Mouse (Mus musculus): ENCODE data around the gene Mc1r. TPM values are rescaled to one million over a fixed set of nuclear protein-coding genes. Genes with fewer than 3 reads are reported as not detected.
"Not testable (repeated sequence)": the region's sequence is repeated elsewhere in the genome, so short reads cannot be mapped to it uniquely, and the experiment has no call there.

The Mc1r gene
- polyA plus RNA-seq, 1 experiment, result not detected

GRCm38 (mm10) chr8:123442871-123443575 lies 36.1 kb downstream of the Mc1r start:
- Histone ChIP-seq H3K4me3 (ENCODE audit: insufficient read depth, low read length) (peak overlapping the region; percentile 85), H3K4me1 (ENCODE audit: control insufficient read depth, insufficient read depth, low read length) (no peaks in the 10 kb centered on the region; the same call in 1 of the 2 replicates), H3K27ac (ENCODE audit: insufficient read depth, low read length) (peak overlapping the region; percentile 49)
- peak; percentile 79; the same call in 1 of the 2 replicates for TF ChIP-seq CTCF (IDR thresholded peaks at IDR 0.05; ENCODE audit: borderline replicate concordance, insufficient read depth, low read length)
- peak; percentile 61 for TF ChIP-seq POLR2A (IDR thresholded peaks at IDR 0.05; ENCODE audit: low read depth, low read length)

- Histone ChIP-seq H3K4me1 (ENCODE audit: control insufficient read depth, insufficient read depth, low read length) (no peaks in the 10 kb centered on the region; the same call in 1 of the 2 replicates), H3K4me3 (ENCODE audit: insufficient read depth, low read length) (peak overlapping the region; percentile 85), H3K27ac (ENCODE audit: insufficient read depth, low read length) (peak overlapping the region; percentile 19)
- TF ChIP-seq POLR2A (IDR thresholded peaks at IDR 0.05; ENCODE audit: low read depth, low read length), result no peak
- no peak for TF ChIP-seq CTCF (IDR thresholded peaks at IDR 0.05; ENCODE audit: borderline replicate concordance, insufficient read depth, low read length)
Measured at GRCm38 (mm10) chr8:123443576-123443921, 36.6 kb downstream of the Mc1r start.

- TF ChIP-seq POLR2A (IDR thresholded peaks at IDR 0.05; ENCODE audit: low read depth, low read length) (no peak), CTCF (IDR thresholded peaks at IDR 0.05; ENCODE audit: borderline replicate concordance, insufficient read depth, low read length) (no peak)
- no peak overlapping the region for H3K27ac ChIP-seq (ENCODE audit: insufficient read depth, low read length)
- 0 out of 2 replicates have a peak overlapping the region, but pooled peaks have one; percentile 85 for H3K4me3 ChIP-seq (ENCODE audit: insufficient read depth, low read length)
- H3K4me1 ChIP-seq (ENCODE audit: control insufficient read depth, insufficient read depth, low read length), result no peaks in the 10 kb centered on the region; the same call in 1 of the 2 replicates
Measured at GRCm38 (mm10) chr8:123444131-123444530, 37.2 kb downstream of the Mc1r start.

- TF ChIP-seq CTCF (IDR thresholded peaks at IDR 0.05; ENCODE audit: borderline replicate concordance, insufficient read depth, low read length) (no peak), POLR2A (IDR thresholded peaks at IDR 0.05; ENCODE audit: low read depth, low read length) (no peak)
- H3K4me1 ChIP-seq (ENCODE audit: control insufficient read depth, insufficient read depth, low read length), result no peaks in the 10 kb centered on the region; the same call in 1 of the 2 replicates
- no peak overlapping the region for H3K4me3 ChIP-seq (ENCODE audit: insufficient read depth, low read length)
- no peak overlapping the region for H3K27ac ChIP-seq (ENCODE audit: insufficient read depth, low read length)
Measured at GRCm38 (mm10) chr8:123445981-123446380, 39.1 kb downstream of the Mc1r start.

- TF ChIP-seq CTCF (IDR thresholded peaks at IDR 0.05; ENCODE audit: borderline replicate concordance, insufficient read depth, low read length), result no peak
- TF ChIP-seq POLR2A (IDR thresholded peaks at IDR 0.05; ENCODE audit: low read depth, low read length), result no peak
- H3K4me1 ChIP-seq (ENCODE audit: control insufficient read depth, insufficient read depth, low read length), result no peaks in the 10 kb centered on the region; the same call in 1 of the 2 replicates
- no peak overlapping the region for H3K27ac ChIP-seq (ENCODE audit: insufficient read depth, low read length)
- no peak overlapping the region for H3K4me3 ChIP-seq (ENCODE audit: insufficient read depth, low read length)
Measured at GRCm38 (mm10) chr8:123446799-123447198, 39.9 kb downstream of the Mc1r start.

GRCm38 (mm10) chr8:123450783-123451182 lies 43.9 kb downstream of the Mc1r start:
- no peak overlapping the region for H3K27ac ChIP-seq (ENCODE audit: insufficient read depth, low read length)
- TF ChIP-seq CTCF (IDR thresholded peaks at IDR 0.05; ENCODE audit: borderline replicate concordance, insufficient read depth, low read length) (no peak), POLR2A (IDR thresholded peaks at IDR 0.05; ENCODE audit: low read depth, low read length) (no peak)
- no peaks in the 10 kb centered on the region for H3K4me1 ChIP-seq (ENCODE audit: control insufficient read depth, insufficient read depth, low read length)
- H3K4me3 ChIP-seq (ENCODE audit: insufficient read depth, low read length), result no peak overlapping the region

GRCm38 (mm10) chr8:123451747-123452146 lies 44.8 kb downstream of the Mc1r start:
- not testable (repeated sequence) for H3K4me1 ChIP-seq (ENCODE audit: control insufficient read depth, insufficient read depth, low read length); H3K4me3 ChIP-seq (ENCODE audit: insufficient read depth, low read length); H3K27ac ChIP-seq (ENCODE audit: insufficient read depth, low read length)

- H3K4me1 ChIP-seq (ENCODE audit: control insufficient read depth, insufficient read depth, low read length), result no peaks in the 10 kb centered on the region
- H3K4me3 ChIP-seq (ENCODE audit: insufficient read depth, low read length), result no peak overlapping the region
- TF ChIP-seq CTCF (IDR thresholded peaks at IDR 0.05; ENCODE audit: borderline replicate concordance, insufficient read depth, low read length) (no peak), POLR2A (IDR thresholded peaks at IDR 0.05; ENCODE audit: low read depth, low read length) (no peak)
- H3K27ac ChIP-seq (ENCODE audit: insufficient read depth, low read length), result no peak overlapping the region
Measured at GRCm38 (mm10) chr8:123452149-123452548, 45.2 kb downstream of the Mc1r start.

GRCm38 (mm10) chr8:123453291-123453690 lies 46.4 kb downstream of the Mc1r start:
- H3K27ac ChIP-seq (ENCODE audit: insufficient read depth, low read length), result no peak overlapping the region
- no peaks in the 10 kb centered on the region for H3K4me1 ChIP-seq (ENCODE audit: control insufficient read depth, insufficient read depth, low read length)
- no peak for TF ChIP-seq POLR2A (IDR thresholded peaks at IDR 0.05; ENCODE audit: low read depth, low read length)
- no peak overlapping the region for H3K4me3 ChIP-seq (ENCODE audit: insufficient read depth, low read length)

GRCm38 (mm10) chr8:123453951-123454350 lies 47.0 kb downstream of the Mc1r start:
- TF ChIP-seq CTCF (IDR thresholded peaks at IDR 0.05; ENCODE audit: borderline replicate concordance, insufficient read depth, low read length), result no peak
- no peak for TF ChIP-seq POLR2A (IDR thresholded peaks at IDR 0.05; ENCODE audit: low read depth, low read length)
- Histone ChIP-seq H3K27ac (ENCODE audit: insufficient read depth, low read length) (no peak overlapping the region), H3K4me3 (ENCODE audit: insufficient read depth, low read length) (no peak overlapping the region), H3K4me1 (ENCODE audit: control insufficient read depth, insufficient read depth, low read length) (no peaks in the 10 kb centered on the region)

Measured in embryonic fibroblast, embryonic 13.5 days (primary cell).